Mouse (Mus musculus) T-helper 1 cell (primary cell): Measurements from ENCODE around the gene Ubr1.

Experiments used
- in situ Hi-C: fragments of 300-600 bp; cut with MboI, MseI; formaldehyde crosslinking; loops from one replicate; pipeline ENCODE4 v1.15.1; 2025; ENCODE audit warnings: high pct_unique_total_duplicates

Ubr1 gene

GRCm38 (mm10) chr2:120853151-120853550 lies 117.4 kb downstream of the Ubr1 start:
- in situ Hi-C loops = no loop called here

GRCm38 (mm10) chr2:120852626-120853025 lies 117.9 kb downstream of the Ubr1 start:
- in situ Hi-C loops = no loop called here

- in situ Hi-C loops = no loop called here
Measured at GRCm38 (mm10) chr2:120850424-120851082, 120.0 kb downstream of the Ubr1 start, which contains the start of gene Ttbk2. Ttbk2 (minus strand) TSS chr2:120850604.

GRCm38 (mm10) chr2:120849449-120850423 lies 120.8 kb downstream of the Ubr1 start, which contains the start of gene Cdan1:
Cdan1 (minus strand) TSS chr2:120850128.
- in situ Hi-C loops = no loop called here

GRCm38 (mm10) chr2:120845280-120845679 lies 125.2 kb downstream of the Ubr1 start:
- in situ Hi-C loops = no loop called here

GRCm38 (mm10) chr2:120843990-120844389 lies 126.5 kb downstream of the Ubr1 start:
- in situ Hi-C loops = no loop called here

GRCm38 (mm10) chr2:120841211-120841610 lies 129.3 kb downstream of the Ubr1 start:
- in situ Hi-C loops = no loop called here

- in situ Hi-C loops = no loop called here
Measured at GRCm38 (mm10) chr2:120835167-120835566, 135.3 kb downstream of the Ubr1 start.

- in situ Hi-C loops = no loop called here
Measured at GRCm38 (mm10) chr2:120826936-120827638, 143.4 kb downstream of the Ubr1 start.
